Mouse (Mus musculus): ENCODE data around the gene Slc44a3. TPM values are rescaled to one million over a fixed set of nuclear protein-coding genes. Genes with fewer than 3 reads are reported as not detected.
A peak's percentile ranks its signal among the peaks of the same experiment; 100 is the strongest.

The Slc44a3 gene
- polyA plus RNA-seq, 1 experiment from 2014 or later = 1.5 TPM

DNA sequence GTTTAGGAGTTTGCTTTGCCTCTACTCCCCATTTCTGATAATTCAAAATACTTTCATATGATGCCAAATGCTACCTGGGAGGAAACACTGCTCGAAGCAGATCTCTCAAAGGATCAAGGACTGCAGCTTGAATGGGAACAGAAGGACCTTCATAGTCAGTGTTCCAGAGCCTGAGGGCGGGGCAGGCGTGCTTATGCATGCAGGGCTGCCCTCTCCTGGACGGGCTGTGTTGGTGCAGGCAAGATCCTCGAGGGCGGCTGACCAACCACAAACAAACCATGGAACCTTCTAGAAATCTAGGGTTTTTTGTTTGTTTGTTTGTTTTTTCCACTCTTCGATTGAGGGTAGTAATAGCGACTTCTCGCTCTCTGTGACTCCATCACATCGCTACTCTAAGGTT is 32.0 kb downstream of the Slc44a3 start:
- no peak overlapping the region for H3K4me3 ChIP-seq (ENCODE audit: control insufficient read depth in 1 of 2, insufficient read depth in 1 of 2, low read depth in 1 of 2, low read length in 2 of 2)
- no peak overlapping the region for H3K27ac ChIP-seq (replicated peaks in 1 of 2; ENCODE audit: control insufficient read depth in 1 of 2, insufficient read depth in 1 of 2, low read depth in 2 of 2, low read length in 2 of 2)
- 46% methylated on average over 10 of the region's 10 CpGs for WGBS
- peak overlapping the region; percentile 29 for H3K4me2 ChIP-seq (ENCODE audit: low read length)
- H3K27me3 ChIP-seq (ENCODE audit: control insufficient read depth, insufficient read depth, low read length) = no peaks in the 10 kb centered on the region
- no peaks in the 10 kb centered on the region for H3K36me3 ChIP-seq (ENCODE audit: control insufficient read depth, insufficient read depth, low read length)
- H3K9ac ChIP-seq (ENCODE audit: low read length) = no peak overlapping the region
- H3K4me1 ChIP-seq (ENCODE audit: control insufficient read depth in 2 of 2, insufficient read depth in 2 of 2, low read length in 2 of 2) = peaks cover 2 to 7% of the 10 kb centered on the region in 2 experiments; a peak in 3 of 4 replicates
- H3K9me3 ChIP-seq (ENCODE audit: control insufficient read depth, low read length) = no peaks in the 10 kb centered on the region; the same call in 1 of the 2 replicates
- ATAC-seq (ENCODE audit: insufficient number of reproducible peaks, insufficient read depth, low FRiP score, low read depth) = no peak

DNA sequence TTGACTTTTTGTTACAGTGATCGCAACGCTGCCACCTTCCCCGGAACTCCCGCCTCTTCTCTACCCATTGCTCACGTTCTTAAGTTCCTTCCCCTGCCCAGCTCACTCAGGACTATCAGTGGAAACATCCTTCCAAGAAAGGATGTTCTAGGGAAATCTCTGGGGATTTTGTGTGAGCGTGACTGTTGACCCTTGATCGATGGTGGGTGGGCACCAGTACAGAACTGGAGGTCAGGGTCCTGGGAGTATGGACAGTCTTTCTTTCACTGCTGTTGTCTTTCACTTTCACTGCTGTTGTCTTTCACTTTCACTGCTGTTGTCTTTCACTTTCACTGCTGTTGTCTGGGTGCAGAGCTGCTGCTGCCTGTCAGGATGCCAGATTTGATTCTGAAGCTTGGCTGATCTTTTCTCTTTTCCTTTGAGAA is 38.2 kb downstream of the Slc44a3 start:
- Histone ChIP-seq H3K27me3 (ENCODE audit: control insufficient read depth, insufficient read depth, low read length) (no peaks in the 10 kb centered on the region), H3K36me3 (ENCODE audit: control insufficient read depth, insufficient read depth, low read length) (no peaks in the 10 kb centered on the region), H3K4me1 (ENCODE audit: control insufficient read depth in 2 of 2, insufficient read depth in 2 of 2, low read length in 2 of 2) (peaks cover 14 to 21% of the 10 kb centered on the region in 2 experiments), H3K4me2 (ENCODE audit: low read length) (no peak overlapping the region), H3K9ac (ENCODE audit: low read length) (no peak overlapping the region), H3K27ac (replicated peaks in 1 of 2; ENCODE audit: control insufficient read depth in 1 of 2, insufficient read depth in 1 of 2, low read depth in 2 of 2, low read length in 2 of 2) (no peak overlapping the region), H3K4me3 (ENCODE audit: control insufficient read depth in 1 of 2, insufficient read depth in 1 of 2, low read depth in 1 of 2, low read length in 2 of 2) (no peak overlapping the region), H3K9me3 (ENCODE audit: control insufficient read depth, low read length) (no peaks in the 10 kb centered on the region; the same call in 1 of the 2 replicates)
- no peak for ATAC-seq (ENCODE audit: insufficient number of reproducible peaks, insufficient read depth, low FRiP score, low read depth)
- WGBS = 80% methylated on average over 7 of the region's 7 CpGs

DNA sequence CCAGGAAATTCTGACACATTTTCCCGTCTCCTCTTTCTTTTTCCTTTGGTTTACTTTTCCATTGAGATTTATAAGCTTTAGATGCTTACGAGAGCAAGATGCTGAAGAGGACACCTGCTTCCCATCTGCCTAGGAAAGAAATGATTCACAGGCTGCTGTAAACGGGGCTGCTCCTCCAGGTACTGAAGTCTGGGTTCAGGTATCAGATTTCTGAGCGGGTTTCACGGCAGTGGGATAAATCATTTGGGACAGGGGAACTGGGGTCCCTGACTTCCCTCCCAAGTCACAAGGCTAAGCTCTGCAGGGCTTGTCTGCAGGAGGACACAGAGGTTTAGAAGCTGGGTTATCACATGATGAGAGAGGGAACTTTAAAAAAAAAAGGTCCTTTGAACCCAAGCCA is 40.2 kb downstream of the Slc44a3 start:
- Histone ChIP-seq H3K4me3 (ENCODE audit: control insufficient read depth in 1 of 2, insufficient read depth in 1 of 2, low read depth in 1 of 2, low read length in 2 of 2) (no peak overlapping the region), H3K4me2 (ENCODE audit: low read length) (no peak overlapping the region), H3K36me3 (ENCODE audit: control insufficient read depth, insufficient read depth, low read length) (no peaks in the 10 kb centered on the region), H3K9me3 (ENCODE audit: control insufficient read depth, low read length) (no peaks in the 10 kb centered on the region; the same call in 1 of the 2 replicates), H3K4me1 (ENCODE audit: control insufficient read depth in 2 of 2, insufficient read depth in 2 of 2, low read length in 2 of 2) (peaks cover 14 to 21% of the 10 kb centered on the region in 2 experiments), H3K27me3 (ENCODE audit: control insufficient read depth, insufficient read depth, low read length) (no peaks in the 10 kb centered on the region), H3K9ac (ENCODE audit: low read length) (no peak overlapping the region), H3K27ac (replicated peaks in 1 of 2; ENCODE audit: control insufficient read depth in 1 of 2, insufficient read depth in 1 of 2, low read depth in 2 of 2, low read length in 2 of 2) (no peak overlapping the region)
- ATAC-seq (ENCODE audit: insufficient number of reproducible peaks, insufficient read depth, low FRiP score, low read depth) = no peak
- 51% methylated on average over 5 of the region's 5 CpGs for WGBS

DNA sequence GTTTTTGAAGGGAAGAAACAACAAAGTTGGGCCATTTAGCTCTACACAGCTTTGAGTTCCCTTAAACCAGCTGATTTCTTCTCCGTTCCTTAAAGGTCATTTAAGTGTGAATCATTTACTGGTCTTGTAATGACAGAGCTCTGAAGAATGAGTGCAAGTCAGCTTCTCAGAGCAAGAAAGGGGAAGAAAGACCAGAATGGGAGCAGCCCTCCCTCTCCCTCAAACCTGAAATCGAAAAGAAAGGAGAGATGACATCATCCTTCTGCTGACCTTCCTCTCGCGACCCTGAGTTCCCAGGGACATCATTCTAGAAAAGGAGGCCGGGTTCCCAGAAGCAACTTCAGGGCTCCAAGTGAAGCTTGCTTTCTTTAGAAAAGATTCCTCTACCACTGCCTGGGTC is 41.3 kb downstream of the Slc44a3 start:
- Histone ChIP-seq H3K36me3 (ENCODE audit: control insufficient read depth, insufficient read depth, low read length) (no peaks in the 10 kb centered on the region), H3K27ac (replicated peaks in 1 of 2; ENCODE audit: control insufficient read depth in 1 of 2, insufficient read depth in 1 of 2, low read depth in 2 of 2, low read length in 2 of 2) (no peak overlapping the region), H3K9ac (ENCODE audit: low read length) (no peak overlapping the region), H3K4me2 (ENCODE audit: low read length) (no peak overlapping the region), H3K4me3 (ENCODE audit: control insufficient read depth in 1 of 2, insufficient read depth in 1 of 2, low read depth in 1 of 2, low read length in 2 of 2) (no peak overlapping the region), H3K27me3 (ENCODE audit: control insufficient read depth, insufficient read depth, low read length) (no peaks in the 10 kb centered on the region), H3K4me1 (ENCODE audit: control insufficient read depth in 2 of 2, insufficient read depth in 2 of 2, low read length in 2 of 2) (peaks cover 14 to 21% of the 10 kb centered on the region in 2 experiments), H3K9me3 (ENCODE audit: control insufficient read depth, low read length) (no peaks in the 10 kb centered on the region; the same call in 1 of the 2 replicates)
- WGBS = 44% methylated on average over 5 of the region's 5 CpGs
- ATAC-seq (ENCODE audit: insufficient number of reproducible peaks, insufficient read depth, low FRiP score, low read depth) = no peak

DNA sequence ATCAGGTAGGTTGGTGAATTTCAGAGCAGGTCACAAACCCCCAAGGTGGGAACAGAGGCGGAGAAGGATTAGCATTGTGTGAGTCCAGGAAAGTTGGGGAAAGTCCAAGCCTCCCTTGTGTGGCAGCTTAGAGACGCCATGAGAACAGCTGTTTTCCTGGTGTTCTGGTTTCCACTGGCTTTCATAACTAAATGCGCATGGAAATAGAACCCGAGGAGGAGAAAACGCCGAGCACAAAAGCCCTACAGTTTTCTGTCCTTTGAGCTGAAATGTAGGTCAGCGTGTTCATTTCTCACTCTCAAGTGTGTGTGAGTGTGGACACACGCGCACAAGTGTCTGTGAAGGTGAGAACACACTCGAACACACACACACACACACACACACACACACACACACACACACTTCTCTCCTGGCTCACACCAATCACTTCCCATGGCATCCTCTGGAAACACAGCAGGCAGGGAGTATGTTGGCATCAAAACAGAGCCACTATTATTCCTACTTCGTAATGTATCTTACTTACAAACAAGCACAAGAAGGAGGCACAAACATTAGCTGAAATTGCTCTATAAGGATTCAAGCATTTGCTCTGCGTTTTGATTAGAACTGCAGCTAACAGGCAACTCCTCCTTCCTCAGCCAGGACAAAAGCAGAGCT is 42.6 kb downstream of the Slc44a3 start:
- no peaks in the 10 kb centered on the region for H3K9me3 ChIP-seq (ENCODE audit: control insufficient read depth, low read length)
- 63% methylated on average over 12 of the region's 12 CpGs for WGBS
- ATAC-seq (ENCODE audit: insufficient number of reproducible peaks, insufficient read depth, low FRiP score, low read depth) = no peak

DNA sequence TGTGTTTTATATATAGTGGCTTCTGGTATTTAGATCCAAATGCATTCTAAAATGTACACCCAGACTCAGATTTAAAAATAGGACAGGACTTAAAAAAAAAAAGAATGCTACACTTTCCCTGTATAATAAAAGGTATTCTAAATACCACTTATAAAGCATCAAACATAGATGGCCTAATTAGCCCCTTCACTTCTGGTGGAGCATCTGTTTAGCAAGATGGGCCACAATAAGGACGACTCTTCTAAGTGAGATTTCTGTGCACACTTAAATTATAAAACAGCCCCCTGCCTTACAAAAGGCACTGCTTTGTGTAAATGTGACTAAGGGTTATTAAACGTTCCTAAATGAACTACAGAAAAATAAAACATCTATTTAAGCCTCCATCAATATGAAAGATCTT is 47.0 kb downstream of the Slc44a3 start:
- 77% methylated on average over 2 of the region's 2 CpGs for WGBS
- ATAC-seq (ENCODE audit: insufficient number of reproducible peaks, insufficient read depth, low FRiP score, low read depth) = no peak
- no peaks in the 10 kb centered on the region for H3K36me3 ChIP-seq (ENCODE audit: control insufficient read depth, insufficient read depth, low read length)
- no peak overlapping the region for H3K9ac ChIP-seq (ENCODE audit: low read length)
- H3K4me1 ChIP-seq (ENCODE audit: control insufficient read depth in 2 of 2, insufficient read depth in 2 of 2, low read length in 2 of 2) = peaks cover 14 to 17% of the 10 kb centered on the region in 2 experiments
- 0 out of 2 replicates have a peak overlapping the region, but pooled peaks have one; percentile 24 for H3K4me2 ChIP-seq (ENCODE audit: low read length)
- no peaks in the 10 kb centered on the region for H3K27me3 ChIP-seq (ENCODE audit: control insufficient read depth, insufficient read depth, low read length)
- H3K9me3 ChIP-seq (ENCODE audit: control insufficient read depth, low read length) = no peaks in the 10 kb centered on the region
- no peak overlapping the region for H3K27ac ChIP-seq (replicated peaks in 1 of 2; ENCODE audit: control insufficient read depth in 1 of 2, insufficient read depth in 1 of 2, low read depth in 2 of 2, low read length in 2 of 2)
- no peak overlapping the region for H3K4me3 ChIP-seq (ENCODE audit: control insufficient read depth in 1 of 2, insufficient read depth in 1 of 2, low read depth in 1 of 2, low read length in 2 of 2)

More for the DNA sequence above, 42.6 kb downstream of the Slc44a3 start:
- Histone ChIP-seq H3K4me3 (ENCODE audit: control insufficient read depth in 1 of 2, insufficient read depth in 1 of 2, low read depth in 1 of 2, low read length in 2 of 2) (no peak overlapping the region), H3K4me1 (ENCODE audit: control insufficient read depth in 2 of 2, insufficient read depth in 2 of 2, low read length in 2 of 2) (peaks cover 17 to 25% of the 10 kb centered on the region in 2 experiments), H3K4me2 (ENCODE audit: low read length) (no peak overlapping the region), H3K27me3 (ENCODE audit: control insufficient read depth, insufficient read depth, low read length) (no peaks in the 10 kb centered on the region), H3K9ac (ENCODE audit: low read length) (no peak overlapping the region), H3K36me3 (ENCODE audit: control insufficient read depth, insufficient read depth, low read length) (no peaks in the 10 kb centered on the region), H3K27ac (replicated peaks in 1 of 2; ENCODE audit: control insufficient read depth in 1 of 2, insufficient read depth in 1 of 2, low read depth in 2 of 2, low read length in 2 of 2) (peak overlapping the region; percentile 16 to 50; a peak in 2 of 4 replicates)

DNA sequence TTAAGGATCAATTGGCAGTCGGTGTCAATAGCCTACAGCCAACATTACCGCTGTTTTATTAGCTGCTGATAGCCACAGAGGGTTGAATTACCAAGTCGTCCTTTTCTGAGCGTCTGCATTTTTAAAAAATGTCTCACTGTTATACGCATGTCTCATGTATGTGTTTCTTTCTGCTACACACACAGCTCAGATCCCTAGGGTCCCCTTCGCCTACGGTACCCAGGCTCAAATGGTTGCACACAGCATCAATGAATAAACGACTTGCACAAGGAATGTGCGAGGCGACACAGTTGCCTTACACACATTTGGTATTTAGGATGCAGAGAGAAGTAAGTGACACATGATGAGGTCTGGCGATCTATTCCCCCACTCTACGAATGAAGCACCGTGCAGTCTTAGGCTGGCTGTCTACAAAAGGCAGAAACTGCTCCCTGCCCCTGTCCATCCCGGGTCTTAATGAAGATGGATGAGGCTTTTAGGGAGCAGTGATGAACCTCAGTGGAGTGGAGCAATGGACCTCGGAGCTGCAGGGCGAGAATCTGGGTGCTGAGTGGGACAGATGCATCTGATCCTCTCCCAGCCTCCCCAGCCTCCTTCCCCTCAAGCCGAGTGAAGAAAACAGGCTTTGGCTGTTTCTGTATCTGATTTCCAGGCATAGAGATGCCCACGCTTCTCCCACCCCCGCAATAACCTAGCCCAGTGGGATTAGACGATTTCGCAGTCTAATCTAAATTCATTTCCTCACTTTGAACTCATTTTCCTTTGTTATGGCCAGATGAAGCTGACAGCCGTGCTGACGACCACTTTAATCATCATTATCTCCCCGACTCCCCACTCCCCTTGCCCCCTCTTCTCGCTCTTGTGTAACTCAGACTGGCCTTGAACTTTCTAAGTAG is 48.7 kb downstream of the Slc44a3 start:
- WGBS = 58% methylated on average over 25 of the region's 25 CpGs
- H3K4me2 ChIP-seq (ENCODE audit: low read length) = no peak overlapping the region
- H3K9me3 ChIP-seq (ENCODE audit: control insufficient read depth, low read length) = no peaks in the 10 kb centered on the region
- H3K27me3 ChIP-seq (ENCODE audit: control insufficient read depth, insufficient read depth, low read length) = no peaks in the 10 kb centered on the region
- no peaks in the 10 kb centered on the region for H3K36me3 ChIP-seq (ENCODE audit: control insufficient read depth, insufficient read depth, low read length)
- ATAC-seq (ENCODE audit: insufficient number of reproducible peaks, insufficient read depth, low FRiP score, low read depth) = no peak
- H3K4me1 ChIP-seq (ENCODE audit: control insufficient read depth in 2 of 2, insufficient read depth in 2 of 2, low read length in 2 of 2) = peaks cover 4 to 10% of the 10 kb centered on the region in 2 experiments; a peak in 2 of 4 replicates
- H3K4me3 ChIP-seq (ENCODE audit: control insufficient read depth in 1 of 2, insufficient read depth in 1 of 2, low read depth in 1 of 2, low read length in 2 of 2) = no peak overlapping the region
- H3K27ac ChIP-seq (replicated peaks in 1 of 2; ENCODE audit: control insufficient read depth in 1 of 2, insufficient read depth in 1 of 2, low read depth in 2 of 2, low read length in 2 of 2) = no peak overlapping the region
- no peak overlapping the region for H3K9ac ChIP-seq (ENCODE audit: low read length)

All from heart, embryonic 14.5 days (tissue).